Mouse (Mus musculus) liver, embryonic 14.5 days (tissue): ENCODE measurements around the gene Tlx2. TPM values are rescaled to one million over a fixed set of nuclear protein-coding genes. Genes with fewer than 3 reads are reported as not detected.

Experiments used
- ATAC-seq: fragments of 200-750 bp; cut with Nextera tagmentation; 2 replicates; pipeline ENCODE4 v1.8.0; 2017; ENCODE audit warnings: moderate number of reproducible peaks, mild to moderate bottlenecking, moderate library complexity; ENCODE audit not compliant: insufficient read depth
- DNase-seq, 3 experiments: peaks; one replicate each; pipeline ENCODE4 v3.0.0-alpha.2; 2012 to 2013; ENCODE audit warnings: low read depth in 3 of 3, low spot score in 3 of 3
- H3K27ac ChIP-seq: fragments of 300-500 bp; sonication (generic); 2 replicates; pipeline ENCODE4 v1.5.1; 2014; ENCODE audit warnings: moderate library complexity, mild to moderate bottlenecking, control low read depth, inconsistent platforms
- H3K27me3 ChIP-seq: fragments of 300-500 bp; sonication (generic); 2 replicates; pipeline ENCODE4 v1.6.1; 2014; ENCODE audit warnings: mild to moderate bottlenecking, low read length, moderate library complexity; ENCODE audit not compliant: control insufficient read depth, insufficient read depth
- H3K36me3 ChIP-seq: fragments of 300-500 bp; sonication (generic); replicated peaks from 2 replicates; pipeline ENCODE4 v1.6.1; 2014; ENCODE audit warnings: low read depth; ENCODE audit not compliant: control insufficient read depth, insufficient read depth
- H3K4me1 ChIP-seq, 2 experiments: fragments of 200-500 bp in 1 of 2; fragments of 300-500 bp in 1 of 2; sonication (generic) in 1 of 2; replicated peaks; 2 replicates each; pipeline ENCODE4 v1.6.1; 2012 to 2014; ENCODE audit warnings: antibody characterized with exemption in 1 of 2, inconsistent platforms in 1 of 2, low read length in 1 of 2; ENCODE audit not compliant: control insufficient read depth in 2 of 2, insufficient read depth in 2 of 2
- H3K4me2 ChIP-seq: fragments of 300-500 bp; sonication (generic); 2 replicates; pipeline ENCODE4 v1.6.1; 2014; ENCODE audit warnings: low read depth, mild to moderate bottlenecking, control low read depth, moderate library complexity
- H3K4me3 ChIP-seq, 2 experiments: fragments of 200-500 bp in 1 of 2; fragments of 300-500 bp in 1 of 2; sonication (generic) in 1 of 2; 2 replicates each; pipeline ENCODE4 v1.5.1; 2012 to 2014; ENCODE audit warnings: low read depth in 2 of 2, low read length in 2 of 2, mild to moderate bottlenecking in 2 of 2, control low read depth in 1 of 2, inconsistent platforms in 1 of 2, moderate library complexity in 1 of 2; ENCODE audit not compliant: insufficient read depth in 1 of 2
- H3K9ac ChIP-seq: fragments of 300-500 bp; sonication (generic); replicated peaks from 2 replicates; pipeline ENCODE4 v1.6.1; 2014; ENCODE audit warnings: mild to moderate bottlenecking, control low read depth, moderate library complexity
- H3K9me3 ChIP-seq: fragments of 300-500 bp; sonication (generic); 2 replicates; pipeline ENCODE4 v1.6.1; 2016; ENCODE audit warnings: low read length, mixed read lengths; ENCODE audit not compliant: control insufficient read depth
- CTCF ChIP-seq: IDR thresholded peaks from 2 replicates; pipeline ENCODE4 v1.5.1; 2016; ENCODE audit warnings: antibody characterized with exemption, low read depth, control low read depth
- EP300 ChIP-seq: IDR thresholded peaks from 2 replicates; pipeline ENCODE4 v1.6.1; 2016; ENCODE audit warnings: antibody characterized with exemption, low read depth
- WGBS: fragments of 180-500 bp; shearing (Covaris S2); extraction: QIAGEN DNeasy Blood & Tissue Kit; methylation state at CpG from one replicate; pipeline ENCODE4 v1.1.7; 2014; ENCODE audit not compliant: insufficient replicate concordance; 5-methylcytosine and 5-hydroxymethylcytosine counted together
- polyA plus RNA-seq, 2 experiments: library from polyadenylated mRNA; depleted of rRNA in 1 of 2; stranded (reverse) in 1 of 2; unstranded in 1 of 2; fragments of >200 nt; fragmentation: Nextera tagmentation in 1 of 2; extraction: Ambion mirVana in 1 of 2; gene quantifications; 2 replicates each; pipeline versions ENCODE4 v1.2.1 to v1.2.3; 2012 to 2014

The Tlx2 gene
- polyA plus RNA-seq, 2 experiments: not detected

GRCm38 (mm10) chr6:83068706-83069487, 1.2 kb downstream of the Tlx2 start:
- H3K4me1 ChIP-seq: no peaks in the 10 kb centered on the region
- H3K27ac ChIP-seq: no peak overlapping the region
- no peak for ATAC-seq
- H3K9ac ChIP-seq: no peak overlapping the region
- H3K36me3 ChIP-seq: no peaks in the 10 kb centered on the region
- no peak for DNase-seq
- H3K9me3 ChIP-seq: no peaks in the 10 kb centered on the region
- peak overlapping the region in 1 of 2 experiments; percentile 16; a peak in 2 of 4 replicates for H3K4me3 ChIP-seq
- H3K27me3 ChIP-seq: peaks cover 98% of the 10 kb centered on the region
- TF ChIP-seq EP300: no peak
- TF ChIP-seq CTCF: no peak
- peak overlapping the region; percentile 31 for H3K4me2 ChIP-seq
- 2% methylated on average over 81 of the region's 81 CpGs for WGBS

GRCm38 (mm10) chr6:83068221-83068620, 1.9 kb downstream of the Tlx2 start:
- no peak for DNase-seq
- no peak overlapping the region for H3K27ac ChIP-seq
- H3K27me3 ChIP-seq: peaks cover 99% of the 10 kb centered on the region
- H3K4me1 ChIP-seq: no peaks in the 10 kb centered on the region
- WGBS: 15% methylated on average over 8 of the region's 8 CpGs
- H3K36me3 ChIP-seq: no peaks in the 10 kb centered on the region
- ATAC-seq: no peak
- peak overlapping the region in 1 of 2 experiments; percentile 16; a peak in 2 of 4 replicates for H3K4me3 ChIP-seq
- H3K4me2 ChIP-seq: peak overlapping the region; percentile 31
- no peak overlapping the region for H3K9ac ChIP-seq
- no peaks in the 10 kb centered on the region for H3K9me3 ChIP-seq
- TF ChIP-seq EP300 (no peak), CTCF (no peak)

- Histone ChIP-seq H3K4me1 (no peaks in the 10 kb centered on the region), H3K36me3 (no peaks in the 10 kb centered on the region), H3K4me3 (no peak overlapping the region), H3K27ac (no peak overlapping the region), H3K9ac (no peak overlapping the region), H3K4me2 (no peak overlapping the region), H3K9me3 (no peaks in the 10 kb centered on the region), H3K27me3 (peaks cover 88% of the 10 kb centered on the region)
- no peak for DNase-seq
- ATAC-seq: no peak
- TF ChIP-seq CTCF (no peak), EP300 (no peak)
- 27% methylated on average over 6 of the region's 6 CpGs for WGBS
Observed at GRCm38 (mm10) chr6:83066441-83066840, 3.7 kb downstream of the Tlx2 start.

GRCm38 (mm10) chr6:83065995-83066394, 4.1 kb downstream of the Tlx2 start:
- DNase-seq (no peak), ATAC-seq (no peak)
- WGBS: 29% methylated on average over 8 of the region's 8 CpGs
- TF ChIP-seq CTCF: no peak
- no peak for TF ChIP-seq EP300
- Histone ChIP-seq H3K9ac (no peak overlapping the region), H3K27ac (no peak overlapping the region), H3K9me3 (no peaks in the 10 kb centered on the region), H3K4me1 (no peaks in the 10 kb centered on the region), H3K4me3 (no peak overlapping the region), H3K4me2 (no peak overlapping the region), H3K36me3 (no peaks in the 10 kb centered on the region), H3K27me3 (peaks cover 84% of the 10 kb centered on the region)

- Histone ChIP-seq H3K4me1 (peaks cover 7 to 11% of the 10 kb centered on the region in 2 experiments), H3K9ac (no peak overlapping the region), H3K4me2 (peak overlapping the region; percentile 45), H3K27me3 (peaks cover 11% of the 10 kb centered on the region), H3K27ac (no peak overlapping the region), H3K4me3 (peak overlapping the region; percentile 33 to 39; a peak in 2 of 4 replicates), H3K9me3 (no peaks in the 10 kb centered on the region), H3K36me3 (peaks cover 23% of the 10 kb centered on the region)
- TF ChIP-seq EP300 (no peak), CTCF (no peak)
- 81% methylated on average over 2 of the region's 2 CpGs for WGBS
- ATAC-seq (no peak), DNase-seq (no peak)
Observed at GRCm38 (mm10) chr6:83058725-83059124, 11.4 kb downstream of the Tlx2 start.
